Mouse (Mus musculus): ENCODE results near the gene Dcun1d4.
"Not testable (repeated sequence)": the region's sequence is repeated elsewhere in the genome, so short reads cannot be mapped to it uniquely, and the experiment has no call there.

Dcun1d4 gene

GRCm38 (mm10) chr5:73545641-73546040 is 64.8 kb downstream of the Dcun1d4 start:
- no peak for DNase-seq (ENCODE audit: low read depth, low spot score)

GRCm38 (mm10) chr5:73547252-73547651 is 66.5 kb downstream of the Dcun1d4 start:
- DNase-seq (ENCODE audit: low read depth, low spot score) = no peak

- no peak for DNase-seq (ENCODE audit: low read depth, low spot score)
Observed at GRCm38 (mm10) chr5:73548237-73548636, 67.4 kb downstream of the Dcun1d4 start.

GRCm38 (mm10) chr5:73548838-73549237 is 68.0 kb downstream of the Dcun1d4 start:
- DNase-seq (ENCODE audit: low read depth, low spot score) = no peak

DNA sequence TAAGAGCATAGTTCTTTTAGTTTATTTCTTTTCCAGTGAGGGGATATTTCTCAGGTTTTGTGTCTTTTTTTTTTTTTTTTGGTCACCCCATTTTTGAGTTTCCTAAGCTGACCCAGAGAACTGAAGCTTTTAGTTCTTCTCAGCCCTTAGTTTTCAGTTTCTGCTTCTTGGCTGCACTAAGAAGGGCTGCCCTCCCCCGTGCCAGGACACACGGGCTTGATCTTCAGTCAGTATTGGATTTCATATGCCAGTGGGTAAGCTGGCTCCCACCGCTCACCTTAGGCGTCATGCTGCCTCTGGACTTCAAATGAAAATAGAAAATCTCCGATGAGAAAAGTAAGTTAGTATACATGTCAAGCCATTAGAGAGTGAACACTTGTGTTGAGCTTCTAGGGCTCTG is 71.0 kb downstream of the Dcun1d4 start:
- DNase-seq (ENCODE audit: low read depth, low spot score) = no peak

DNA sequence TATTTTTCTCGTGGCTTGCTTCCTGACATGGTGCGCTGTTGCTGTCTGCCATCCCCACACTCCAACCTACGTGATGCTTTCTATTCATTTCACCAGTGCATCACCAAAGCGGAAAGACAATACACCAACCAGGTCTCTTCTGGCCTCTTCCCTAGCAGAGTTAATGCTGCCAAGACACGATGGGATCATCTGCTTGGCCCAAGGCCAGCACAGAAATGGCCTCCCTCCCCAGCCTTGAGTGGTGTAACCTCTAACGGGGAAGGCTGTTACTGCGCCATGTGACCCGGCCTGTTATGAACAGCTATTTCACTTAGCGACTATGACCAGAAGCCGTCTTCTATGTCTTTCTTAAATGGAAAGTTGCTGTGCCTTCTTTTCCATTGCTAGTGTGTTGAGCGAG is 73.1 kb downstream of the Dcun1d4 start:
- no peak for DNase-seq (ENCODE audit: low read depth, low spot score)

- DNase-seq (ENCODE audit: low read depth, low spot score) = no peak
Observed at GRCm38 (mm10) chr5:73555096-73555852, 74.5 kb downstream of the Dcun1d4 start.

DNA sequence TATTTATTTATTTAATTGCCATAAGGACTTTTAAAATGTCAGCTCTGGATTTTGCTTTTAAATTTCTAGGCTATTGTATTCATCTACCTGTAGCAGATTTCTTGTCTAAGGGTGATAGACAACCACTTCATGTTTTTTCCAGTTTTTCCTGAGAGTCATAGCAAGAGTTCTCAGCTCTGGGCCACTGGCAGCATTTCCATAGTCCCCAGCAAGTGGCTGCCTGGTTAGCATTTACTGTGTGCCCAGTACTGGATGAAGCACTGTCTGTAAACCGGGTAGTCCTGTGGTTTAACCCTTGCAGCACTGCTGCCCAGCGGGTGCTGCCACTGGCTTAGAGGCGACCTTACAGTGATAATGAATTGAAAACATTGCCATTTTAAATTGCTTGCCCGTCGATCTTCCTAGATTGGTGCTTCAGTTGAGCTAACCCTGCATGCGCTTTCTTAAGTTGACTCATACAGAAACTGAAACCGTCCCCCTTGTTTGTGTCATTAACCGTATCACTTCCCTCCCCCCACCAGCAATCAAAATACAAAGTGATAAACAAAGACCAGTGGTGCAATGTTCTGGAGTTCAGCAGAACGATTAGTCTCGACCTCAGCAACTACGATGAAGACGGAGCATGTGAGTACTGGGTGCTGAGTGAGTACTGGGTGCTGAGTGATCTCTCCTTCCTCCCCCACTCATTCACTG is 76.1 kb downstream of the Dcun1d4 start:
- DNase-seq (ENCODE audit: low read depth, low spot score) = no peak

- no peak for DNase-seq (ENCODE audit: low read depth, low spot score)
Observed at GRCm38 (mm10) chr5:73558756-73559155, 78.0 kb downstream of the Dcun1d4 start.

DNA sequence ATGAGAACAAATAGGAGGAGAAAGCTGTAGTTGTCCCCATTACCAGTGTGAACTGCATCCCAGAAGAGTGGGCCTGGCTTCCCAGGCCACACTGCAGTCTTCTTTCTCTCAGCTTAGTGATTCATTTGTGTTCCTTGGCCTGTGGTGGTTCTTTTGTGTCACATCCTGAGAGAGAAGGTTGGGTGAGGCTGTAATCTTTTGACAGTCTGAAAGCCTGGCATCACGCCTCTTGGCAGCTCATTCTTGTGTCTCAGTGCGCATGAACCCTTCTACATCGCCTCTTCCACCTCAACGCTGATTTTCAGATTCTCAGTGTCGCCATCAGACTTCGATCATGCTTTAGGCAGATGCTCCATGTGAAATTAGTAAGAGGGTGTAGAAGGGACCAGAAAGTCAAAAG is 83.2 kb downstream of the Dcun1d4 start:
- DNase-seq (ENCODE audit: low read depth, low spot score) = peak; percentile 36

GRCm38 (mm10) chr5:73566119-73566518 is 85.3 kb downstream of the Dcun1d4 start:
- DNase-seq (ENCODE audit: low read depth, low spot score) = no peak

- no peak for DNase-seq (ENCODE audit: low read depth, low spot score)
Observed at GRCm38 (mm10) chr5:73566892-73567291, 86.1 kb downstream of the Dcun1d4 start.

- DNase-seq (ENCODE audit: low read depth, low spot score) = no peak
Observed at GRCm38 (mm10) chr5:73569181-73569580, 88.4 kb downstream of the Dcun1d4 start.

DNA sequence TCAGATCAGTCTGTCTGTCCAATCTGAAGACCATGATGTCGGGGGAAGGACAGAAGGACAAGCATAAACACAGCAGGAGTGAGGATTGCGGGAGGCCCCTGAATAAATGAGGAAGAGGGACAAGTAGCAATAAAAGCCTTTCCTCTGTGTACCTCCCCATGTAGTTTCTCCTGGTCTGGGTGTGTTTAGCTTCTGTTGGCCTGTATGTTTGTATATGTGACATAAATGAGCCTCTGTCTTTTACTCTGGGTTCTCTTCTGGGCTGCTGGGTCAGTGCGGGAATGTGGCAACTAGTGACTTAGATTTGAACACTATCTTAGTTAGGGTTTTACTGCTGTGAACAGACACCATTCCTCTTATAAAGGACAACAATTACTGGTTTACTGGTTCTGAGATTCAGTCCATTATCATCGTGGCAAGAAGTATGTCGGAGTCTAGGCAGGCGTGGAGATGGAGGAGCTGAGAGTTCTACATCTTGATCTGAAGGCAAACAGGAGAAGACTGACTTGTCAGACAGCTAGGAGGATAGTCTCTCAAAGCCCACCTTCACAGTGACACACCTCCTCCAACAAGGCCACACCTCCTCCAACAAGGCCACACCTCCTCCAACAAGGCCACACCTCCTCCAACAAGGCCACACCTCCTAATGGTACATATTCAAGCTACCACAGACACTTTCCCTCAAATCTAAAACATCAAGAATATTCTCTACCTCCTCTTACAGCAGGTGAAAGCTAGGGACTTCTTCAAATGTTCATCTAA is 90.8 kb downstream of the Dcun1d4 start:
- DNase-seq (ENCODE audit: low read depth, low spot score) = no peak

DNA sequence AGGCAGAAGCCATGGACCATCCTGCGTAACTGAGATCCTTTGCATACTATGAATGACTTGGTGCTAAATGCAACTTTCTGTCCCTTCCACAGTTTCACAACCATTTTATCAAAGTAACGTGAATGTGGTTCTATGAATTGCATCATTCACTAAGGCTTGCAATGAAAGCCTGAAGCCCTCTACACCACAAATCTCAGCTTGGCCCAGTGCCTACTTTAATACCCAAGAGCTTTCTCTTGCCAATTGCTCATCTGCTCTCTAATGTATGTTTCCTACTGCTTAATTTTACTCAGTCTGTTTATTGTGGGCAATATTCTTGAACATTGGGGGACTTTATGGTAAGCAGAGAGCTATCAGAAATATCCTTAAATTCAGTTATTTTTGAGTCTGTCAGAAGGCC is 92.0 kb downstream of the Dcun1d4 start:
- peak; percentile 28 for DNase-seq (ENCODE audit: low read depth, low spot score)

DNA sequence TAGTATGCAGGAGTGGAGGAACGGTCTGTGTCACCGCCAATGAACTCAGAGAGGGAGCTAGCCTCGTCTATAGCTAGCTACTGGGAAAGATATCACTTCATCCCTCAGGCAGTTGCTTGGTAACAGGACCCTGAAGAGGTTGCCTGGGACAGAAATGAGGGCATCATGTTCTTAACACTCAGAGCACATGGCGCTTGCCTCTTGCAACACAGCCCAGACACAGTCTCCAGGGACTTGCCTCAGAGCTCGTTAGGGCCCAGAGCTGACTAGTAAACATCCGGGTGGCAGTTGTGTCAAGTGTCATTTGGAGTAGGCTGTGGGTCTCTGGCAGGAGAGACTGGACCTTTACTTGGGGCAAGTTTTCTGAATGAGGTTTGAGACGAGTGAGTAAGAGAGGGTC is 93.0 kb downstream of the Dcun1d4 start:
- no peak for DNase-seq (ENCODE audit: low read depth, low spot score)

GRCm38 (mm10) chr5:73574616-73575015 is 93.8 kb downstream of the Dcun1d4 start:
- DNase-seq (ENCODE audit: low read depth, low spot score) = no peak

DNA sequence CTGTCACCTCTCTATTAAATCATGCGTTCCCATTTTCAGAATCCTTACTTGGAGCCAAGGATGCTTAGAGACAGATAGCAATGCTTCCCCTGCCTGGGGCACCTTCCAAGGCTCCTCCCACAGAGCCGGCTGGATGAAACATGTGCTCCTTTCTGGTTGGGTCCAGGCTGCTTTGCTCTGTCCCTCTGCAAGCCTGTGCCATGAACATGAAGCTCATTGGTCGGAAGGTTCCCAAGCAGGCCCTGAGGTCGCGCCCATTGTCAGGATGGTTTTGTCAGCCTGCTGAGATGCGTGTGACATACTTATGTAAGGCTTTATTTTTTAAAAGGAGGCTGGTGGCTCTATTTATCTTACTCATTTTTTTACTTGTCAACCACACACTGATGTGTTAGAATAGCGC is 95.9 kb downstream of the Dcun1d4 start:
- no peak for DNase-seq (ENCODE audit: low read depth, low spot score)

- no peak for DNase-seq (ENCODE audit: low read depth, low spot score)
Observed at GRCm38 (mm10) chr5:73578131-73578530, 97.3 kb downstream of the Dcun1d4 start.

GRCm38 (mm10) chr5:73584011-73584410 is 103.2 kb downstream of the Dcun1d4 start:
- not testable (repeated sequence) for DNase-seq (ENCODE audit: low read depth, low spot score)

DNA sequence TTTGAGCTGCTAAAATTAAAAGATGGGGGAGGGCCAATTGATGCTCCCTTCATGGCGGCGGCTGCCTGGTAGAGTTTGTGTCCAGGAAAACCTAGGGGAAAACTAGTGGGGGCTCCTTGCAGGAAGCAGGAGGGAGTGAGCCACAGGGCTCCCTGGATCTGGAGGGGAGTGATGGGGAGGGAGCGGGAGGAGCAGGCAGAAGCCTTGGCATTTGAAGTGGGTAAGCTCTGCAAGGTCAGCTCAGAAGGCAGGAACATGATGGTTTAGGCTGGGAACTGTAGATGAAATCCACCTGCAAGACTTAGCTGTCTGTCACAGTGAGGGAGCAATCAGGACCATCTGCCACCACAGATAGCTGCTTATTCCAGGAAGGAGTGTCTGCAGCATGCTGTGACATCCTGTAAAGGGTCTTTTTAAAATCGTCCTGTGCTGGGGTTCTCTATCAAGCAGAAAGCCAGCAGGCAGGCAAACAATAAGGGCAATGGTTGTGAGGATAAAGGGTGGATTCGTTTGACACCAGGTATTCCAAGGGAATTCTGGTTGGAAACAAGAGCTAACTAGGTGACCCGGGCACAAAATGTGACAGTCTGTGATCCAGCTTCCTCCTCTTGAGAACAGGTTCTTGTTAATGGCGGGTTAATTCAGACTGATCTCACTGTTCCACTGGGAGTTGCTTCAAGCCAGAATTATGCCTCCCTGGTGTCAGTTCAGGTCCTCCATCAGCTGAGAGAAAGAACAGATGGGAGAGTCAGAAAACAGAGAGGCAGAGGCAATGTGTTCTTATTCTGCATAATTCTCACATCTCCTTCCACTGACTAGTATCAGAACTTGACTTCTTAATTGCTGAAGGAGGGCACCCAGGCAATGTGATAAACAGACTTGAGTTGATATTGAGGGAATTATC is 104.7 kb downstream of the Dcun1d4 start:
- DNase-seq (ENCODE audit: low read depth, low spot score) = no peak

All from 3T3-L1 (cell line).